Mouse (Mus musculus): ENCODE data around the gene Erfe. TPM values are rescaled to one million over a fixed set of nuclear protein-coding genes. Genes with fewer than 3 reads are reported as not detected.

Erfe gene
- polyA plus RNA-seq, 1 experiment from 2014 or later, result 0.06 TPM

DNA sequence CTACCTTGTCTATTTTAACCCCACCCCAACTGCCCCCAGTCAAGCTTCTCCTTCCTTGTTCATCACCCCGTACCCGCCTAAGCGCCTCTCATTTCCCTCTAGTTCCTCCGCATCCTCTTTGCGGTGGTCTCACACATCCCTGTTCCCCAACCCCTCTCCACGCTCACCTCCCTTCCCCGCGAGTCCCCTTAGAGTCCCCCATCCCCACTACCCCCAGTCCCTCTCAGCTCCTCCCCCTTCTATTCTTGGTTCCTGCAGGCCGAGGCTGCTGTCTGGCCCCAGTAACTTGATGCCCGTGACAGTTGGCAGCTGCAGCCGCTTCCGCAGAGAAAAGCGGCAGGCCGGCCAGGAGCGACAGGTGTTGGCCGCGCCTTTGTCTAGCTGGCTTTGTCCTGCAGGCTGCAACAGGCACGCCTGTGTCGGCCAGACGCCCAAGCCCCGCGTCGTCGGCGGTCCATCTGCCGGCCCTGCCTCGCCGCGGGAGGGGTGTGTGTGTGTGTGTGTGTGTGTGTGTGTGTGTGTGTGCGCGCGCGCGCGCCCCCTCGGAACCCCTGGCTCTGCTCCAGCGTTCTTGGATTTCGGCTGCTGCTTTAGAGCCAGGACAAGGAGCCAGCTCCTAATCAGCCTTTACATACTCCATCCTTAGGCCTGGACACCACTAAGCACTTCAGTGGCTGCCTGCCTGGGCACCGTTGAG is 47.8 kb downstream of the Erfe start, which contains the start of gene Hes6:
Gene Hes6, minus strand, starts transcription at position 141 of the 697 bp plus-strand sequence.
- H3K4me3 ChIP-seq (replicated peaks), result peak within 1 kb of the TSS; percentile 87
- WGBS, result 1% methylated on average over 35 of the region's 39 CpGs
- peak within 1 kb of the TSS; percentile 98 for H3K4me2 ChIP-seq
- peak; percentile 48 for ATAC-seq (ENCODE audit: low FRiP score)
- H3K27me3 ChIP-seq (replicated peaks), result no peaks in the 10 kb centered on the region
- peak within 1 kb of the TSS; percentile 82 for H3K9ac ChIP-seq (replicated peaks)
- peaks cover 40% of the 10 kb centered on the region for H3K4me1 ChIP-seq
- H3K27ac ChIP-seq (replicated peaks), result peak within 1 kb of the TSS; percentile 93
- H3K9me3 ChIP-seq (replicated peaks), result no peaks in the 10 kb centered on the region
- peaks cover 20% of the 10 kb centered on the region for H3K36me3 ChIP-seq

DNA sequence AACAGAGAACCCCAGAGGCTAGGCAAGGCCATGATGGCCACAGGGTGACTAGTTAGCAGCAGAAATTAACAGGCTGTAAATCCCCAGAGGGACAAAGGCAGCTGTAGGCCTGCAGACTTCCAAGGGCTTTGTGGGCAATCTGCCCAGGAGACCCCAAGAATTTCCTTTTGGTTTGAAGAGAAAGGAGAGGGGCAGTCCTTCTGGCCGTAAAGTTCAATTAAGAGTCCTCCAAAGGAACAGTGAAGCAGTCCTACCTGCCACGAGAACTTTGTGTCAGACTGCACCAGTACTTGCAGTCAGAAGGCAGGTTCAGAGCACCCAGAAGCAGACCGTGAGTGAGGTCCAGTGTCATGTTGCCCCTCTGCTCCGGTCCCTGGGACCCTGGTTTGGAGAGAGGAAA is 48.7 kb downstream of the Erfe start:
- H3K36me3 ChIP-seq, result peaks cover 26% of the 10 kb centered on the region
- no peak overlapping the region for H3K4me3 ChIP-seq (replicated peaks)
- H3K4me1 ChIP-seq, result peaks cover 40% of the 10 kb centered on the region
- ATAC-seq (ENCODE audit: low FRiP score), result no peak
- 0 out of 2 replicates have a peak overlapping the region, but pooled peaks have one; percentile 98 for H3K4me2 ChIP-seq
- no peak overlapping the region for H3K9ac ChIP-seq (replicated peaks)
- H3K27me3 ChIP-seq (replicated peaks), result no peaks in the 10 kb centered on the region
- 16% methylated on average over 4 of the region's 4 CpGs for WGBS
- H3K27ac ChIP-seq (replicated peaks), result peak overlapping the region; percentile 93
- no peaks in the 10 kb centered on the region for H3K9me3 ChIP-seq (replicated peaks)

DNA sequence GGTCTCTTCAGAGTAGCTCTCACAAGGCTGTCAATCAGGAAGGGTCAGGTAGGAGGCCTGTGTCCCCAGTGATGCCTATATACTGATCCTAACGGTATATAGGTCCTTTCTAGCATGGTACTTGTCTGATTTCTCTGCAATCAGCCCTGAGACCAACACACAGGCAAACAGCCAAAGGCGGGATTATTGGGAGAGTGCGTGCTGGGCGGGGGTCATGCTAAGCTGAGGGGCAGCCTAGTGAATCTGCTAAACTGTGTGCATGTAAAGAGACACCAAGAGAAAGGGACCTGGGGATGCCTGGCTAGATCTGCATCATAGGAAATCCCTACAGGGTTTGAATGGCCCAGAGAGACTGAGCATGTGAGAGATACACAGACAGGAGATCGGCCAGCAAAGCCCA is 49.1 kb downstream of the Erfe start:
- 46% methylated on average over 5 of the region's 5 CpGs for WGBS
- Histone ChIP-seq H3K4me2 (no peak overlapping the region), H3K9ac (replicated peaks) (no peak overlapping the region), H3K9me3 (replicated peaks) (no peaks in the 10 kb centered on the region), H3K36me3 (peaks cover 30% of the 10 kb centered on the region), H3K27me3 (replicated peaks) (no peaks in the 10 kb centered on the region), H3K4me3 (replicated peaks) (no peak overlapping the region), H3K27ac (replicated peaks) (peak overlapping the region; percentile 93), H3K4me1 (peaks cover 40% of the 10 kb centered on the region)
- ATAC-seq (ENCODE audit: low FRiP score), result no peak

DNA sequence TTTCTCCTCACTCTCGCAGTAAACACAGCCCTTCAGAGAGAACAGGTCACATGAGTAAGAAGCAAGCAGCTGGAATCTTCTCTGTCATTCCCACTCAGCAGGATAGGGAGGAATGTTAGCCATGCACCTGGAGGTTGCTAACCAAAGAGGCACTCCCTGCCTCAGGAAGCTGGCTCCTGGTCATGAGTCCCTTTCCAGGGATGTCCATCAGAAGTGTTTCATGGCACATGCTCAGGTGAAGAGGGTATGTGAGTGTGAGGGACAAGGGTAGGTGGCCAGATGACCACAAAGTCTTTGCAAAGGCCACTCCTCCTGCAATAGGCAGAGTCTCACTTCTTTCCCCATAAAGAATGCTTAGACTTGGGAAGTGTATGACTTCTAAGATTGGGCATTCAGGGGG is 51.8 kb downstream of the Erfe start:
- H3K27me3 ChIP-seq (replicated peaks), result no peaks in the 10 kb centered on the region
- no peak overlapping the region for H3K9ac ChIP-seq (replicated peaks)
- H3K4me3 ChIP-seq (replicated peaks), result no peak overlapping the region
- no peaks in the 10 kb centered on the region for H3K9me3 ChIP-seq (replicated peaks)
- peaks cover 22% of the 10 kb centered on the region for H3K4me1 ChIP-seq
- WGBS, result 80% methylated on average over 1 of the region's 1 CpGs
- H3K4me2 ChIP-seq, result no peak overlapping the region
- ATAC-seq (ENCODE audit: low FRiP score), result no peak
- H3K27ac ChIP-seq (replicated peaks), result no peak overlapping the region
- H3K36me3 ChIP-seq, result peaks cover 43% of the 10 kb centered on the region

DNA sequence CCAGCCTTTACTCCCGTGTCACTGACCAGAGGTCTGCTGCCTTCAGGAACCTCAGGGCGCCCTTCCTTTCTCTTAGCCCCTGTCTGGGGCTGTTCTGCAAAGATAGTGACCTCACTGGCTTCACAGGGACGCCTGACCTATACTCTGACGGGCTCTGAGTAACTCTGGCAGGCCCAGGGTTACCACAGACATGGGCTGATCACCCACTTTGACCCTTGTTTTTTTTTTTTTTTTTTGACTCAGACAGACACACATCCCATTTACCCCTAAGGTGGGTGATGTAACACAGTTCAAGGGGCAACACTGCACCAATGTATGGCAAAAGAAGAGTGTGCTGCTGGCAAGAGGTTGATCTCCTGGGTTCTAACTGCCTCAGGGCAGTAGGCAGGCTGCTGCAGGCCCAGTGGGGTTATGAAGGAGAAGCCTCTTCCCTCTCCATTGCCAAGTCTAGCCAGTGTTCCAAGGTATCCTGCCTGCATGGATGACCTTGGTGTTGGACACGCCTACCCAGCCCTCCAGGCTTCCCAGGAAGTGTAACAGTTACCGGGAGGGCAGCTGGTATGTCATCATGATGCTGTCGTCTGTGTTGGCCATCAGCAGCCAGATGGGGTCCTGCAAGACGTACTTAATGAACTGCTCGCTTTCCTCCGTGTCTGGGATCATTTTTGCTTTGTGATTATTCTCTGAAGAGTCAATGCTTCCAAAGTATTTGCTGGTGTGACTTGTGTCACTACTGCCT is 53.8 kb downstream of the Erfe start:
- H3K36me3 ChIP-seq, result peaks cover 50% of the 10 kb centered on the region
- no peaks in the 10 kb centered on the region for H3K9me3 ChIP-seq (replicated peaks)
- 68% methylated on average over 10 of the region's 10 CpGs for WGBS

DNA sequence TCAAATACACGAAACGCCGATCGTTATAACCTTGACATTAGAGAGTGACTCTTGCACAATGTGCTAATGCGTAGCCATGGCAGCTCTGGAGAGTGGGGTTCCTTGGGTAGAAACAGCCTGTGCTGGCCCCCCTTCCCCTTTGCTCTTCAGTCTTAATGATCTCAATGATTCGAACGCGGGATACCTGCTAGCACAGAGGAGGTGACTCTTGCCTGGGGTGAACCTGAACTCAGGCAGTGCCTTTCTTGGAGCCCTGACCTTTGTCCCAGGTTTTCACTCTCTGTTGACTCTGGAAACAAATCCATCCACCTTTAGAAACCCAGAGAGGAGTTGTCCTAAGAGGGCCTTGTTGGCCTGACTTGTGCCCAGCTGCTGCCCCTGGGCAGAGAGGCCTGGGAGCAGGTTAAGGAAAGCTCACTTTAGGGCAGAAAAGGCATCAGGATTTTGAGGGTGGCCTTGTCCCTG is 54.4 kb downstream of the Erfe start:
- no peak overlapping the region for H3K4me2 ChIP-seq
- H3K9me3 ChIP-seq (replicated peaks), result no peaks in the 10 kb centered on the region
- ATAC-seq (ENCODE audit: low FRiP score), result no peak
- WGBS, result 95% methylated on average over 8 of the region's 8 CpGs
- H3K9ac ChIP-seq (replicated peaks), result no peak overlapping the region
- no peak overlapping the region for H3K4me3 ChIP-seq (replicated peaks)
- H3K27me3 ChIP-seq (replicated peaks), result no peaks in the 10 kb centered on the region
- peaks cover 50% of the 10 kb centered on the region for H3K36me3 ChIP-seq
- H3K4me1 ChIP-seq, result no peaks in the 10 kb centered on the region
- no peak overlapping the region for H3K27ac ChIP-seq (replicated peaks)

More for the DNA sequence above, 53.8 kb downstream of the Erfe start:
- Histone ChIP-seq H3K9ac (replicated peaks) (no peak overlapping the region), H3K27me3 (replicated peaks) (no peaks in the 10 kb centered on the region), H3K4me1 (peaks cover 3% of the 10 kb centered on the region; the same call in 1 of the 2 replicates), H3K4me3 (replicated peaks) (no peak overlapping the region), H3K27ac (replicated peaks) (no peak overlapping the region), H3K4me2 (no peak overlapping the region)
- no peak for ATAC-seq (ENCODE audit: low FRiP score)

Other genes with a start within 250 kb of the Erfe start
- 0.28 and 0.75 TPM in 2 replicates for gene Rbm44, start 221.3 kb upstream of the Erfe start, polyA plus RNA-seq (2015; fragmentation: Nextera tagmentation; extraction: Ambion mirVana)
- 16.1 and 21.3 TPM in 2 replicates for gene Ramp1, start 186.6 kb upstream of the Erfe start, polyA plus RNA-seq (2015; fragmentation: Nextera tagmentation; extraction: Ambion mirVana)
- gene Ube2f, start 116.1 kb upstream of the Erfe start, polyA plus RNA-seq (2015; fragmentation: Nextera tagmentation; extraction: Ambion mirVana), result 58.6 and 63.2 TPM in 2 replicates
- gene Scly, start 68.1 kb upstream of the Erfe start, polyA plus RNA-seq (2015; fragmentation: Nextera tagmentation; extraction: Ambion mirVana), result 16.3 and 16.6 TPM in 2 replicates
- gene Espnl, start 44.4 kb upstream of the Erfe start, polyA plus RNA-seq (2015; fragmentation: Nextera tagmentation; extraction: Ambion mirVana), result 0.08 and 0.09 TPM in 2 replicates
- 0.24 and 0.26 TPM in 2 replicates for gene Klhl30, start 15.4 kb upstream of the Erfe start, polyA plus RNA-seq (2015; fragmentation: Nextera tagmentation; extraction: Ambion mirVana)
- 144 and 149 TPM in 2 replicates for gene Ilkap, start 32.4 kb downstream of the Erfe start, polyA plus RNA-seq (2015; fragmentation: Nextera tagmentation; extraction: Ambion mirVana)
- gene Hes6, start 47.6 kb downstream of the Erfe start, polyA plus RNA-seq (2015; fragmentation: Nextera tagmentation; extraction: Ambion mirVana), result 114 and 172 TPM in 2 replicates
- gene Per2, start 92.9 kb downstream of the Erfe start, polyA plus RNA-seq (2015; fragmentation: Nextera tagmentation; extraction: Ambion mirVana), result 4.9 and 5.3 TPM in 2 replicates
- 10.0 and 10.3 TPM in 2 replicates for gene Traf3ip1, start 128.2 kb downstream of the Erfe start, polyA plus RNA-seq (2015; fragmentation: Nextera tagmentation; extraction: Ambion mirVana)
- 12.0 and 13.4 TPM in 2 replicates for gene Asb1, start 174.1 kb downstream of the Erfe start, polyA plus RNA-seq (2015; fragmentation: Nextera tagmentation; extraction: Ambion mirVana)

All from neural tube, embryonic 15.5 days (tissue).